In the genomic region with DNA sequence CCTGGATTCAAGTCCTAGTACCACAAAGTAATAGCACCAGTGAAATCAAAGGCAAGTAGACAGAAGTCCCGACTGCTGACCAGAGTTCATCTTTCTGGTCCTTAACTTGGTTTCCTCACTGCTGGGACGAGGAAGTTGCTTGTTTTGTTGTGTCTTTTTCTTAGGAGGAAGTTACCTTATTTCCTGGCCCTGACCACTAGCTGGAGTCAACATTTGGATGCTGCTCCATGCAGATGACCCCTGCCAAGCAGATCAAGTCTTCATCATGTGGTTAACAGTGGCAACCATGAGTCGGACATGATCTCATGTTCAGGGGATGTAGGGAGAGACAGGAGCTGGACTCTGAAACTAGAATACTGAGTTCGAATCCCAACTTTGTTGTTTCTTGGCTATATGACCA, we compare ENCODE assay signal across 30 mouse cellular contexts. TPM values are rescaled to one million over a fixed set of nuclear protein-coding genes. Genes with fewer than 3 reads are reported as not detected.
"Had no signal": no experiment of that assay in that cellular context is flagged by ENCODE, and none has a peak within 500 bp of the region (broad histone marks: within the 10 kb centered on the region; RNA-seq: fewer than 3 reads in every experiment).

No protein-coding gene starts in this region.

- ATAC-seq: liver, postnatal 0 days; lung, postnatal 0 days; midbrain, embryonic 13.5 days; midbrain, embryonic 16.5 days had no signal

- H3K4me1 ChIP-seq: limb, embryonic 12.5 days; limb, embryonic 15.5 days; midbrain, embryonic 10.5 days had no signal

- DNase-seq: kidney, adult 2 months; kidney, postnatal 25 days; layer of hippocampus, adult 9-11 months; layer of hippocampus, postnatal 36 days; liver, postnatal 0 days; lung, embryonic 14.5 days; right cerebral cortex, postnatal 4 days; thymus, adult 2 months; thymus, postnatal 14 days; thymus, postnatal 4 days had no signal

- H3K27ac ChIP-seq: kidney, postnatal 0 days; layer of hippocampus, adult 2 months; left cerebral cortex, adult 2 months; limb, embryonic 12.5 days; limb, embryonic 15.5 days; liver, embryonic 14.5 days; midbrain, embryonic 10.5 days; midbrain, embryonic 13.5 days; neural tube, embryonic 13.5 days; stomach, postnatal 0 days had no signal

- H3K27me3 ChIP-seq: limb, embryonic 12.5 days; limb, embryonic 15.5 days; midbrain, embryonic 13.5 days; neural tube, embryonic 13.5 days had no signal

- H3K4me3 ChIP-seq: layer of hippocampus, adult 2 months; left cerebral cortex, adult 2 months; limb, embryonic 12.5 days; limb, embryonic 15.5 days; megakaryocyte, embryonic 14.5 days; midbrain, embryonic 10.5 days; midbrain, embryonic 13.5 days; myocyte; neural tube, embryonic 13.5 days had no signal

- H3K9me3 ChIP-seq: limb, embryonic 15.5 days; midbrain, embryonic 10.5 days; midbrain, embryonic 13.5 days; neural tube, embryonic 13.5 days had no signal

- H3K36me3 ChIP-seq: limb, embryonic 12.5 days; limb, embryonic 15.5 days; midbrain, embryonic 10.5 days; midbrain, embryonic 13.5 days; neural tube, embryonic 13.5 days had no signal

RNA-seq across cellular contexts. Expression of a gene that starts 47.2 kb away (rescaled TPM):
- total RNA-seq: layer of hippocampus, adult 2 months; layer of hippocampus, postnatal 36 days; left cerebral cortex, adult 2 months; left cerebral cortex, postnatal 10 days; monocyte, adult 5-6 weeks had no signal
- polyA plus RNA-seq: kidney, embryonic 14.5 days; large intestine, adult 2 months; limb, embryonic 12.5 days; limb, embryonic 15.5 days; liver, embryonic 11.5 days; liver, embryonic 14.5 days; lung, embryonic 14.5 days; lung, postnatal 0 days; midbrain, embryonic 10.5 days; midbrain, embryonic 13.5 days; myocyte; neural tube, embryonic 13.5 days; stomach, embryonic 14.5 days; stomach, postnatal 0 days had no signal
